Mouse (Mus musculus): Measurements from ENCODE around the gene Shc4. TPM values are rescaled to one million over a fixed set of nuclear protein-coding genes. Genes with fewer than 3 reads are reported as not detected.

The Shc4 gene
- 0.34 TPM for polyA plus RNA-seq (2012; fragmentation: generic; extraction: Trizol)
- long read RNA-seq, experiment 1, result 0 reads
- long read RNA-seq, experiment 2, full-length matches to known transcripts, result 1 of 2 reads
- long read RNA-seq, experiment 2, partial matches to known transcripts, result 0 of 2 reads
- long read RNA-seq, experiment 2, other reads (novel, unspliced or antisense), result 1 of 2 reads

- Histone ChIP-seq H3K36me3 (ENCODE audit: control insufficient read depth, insufficient read depth) (no peaks in the 10 kb centered on the region), H3K79me3 (ENCODE audit: low read depth) (no peaks in the 10 kb centered on the region), H3ac (ENCODE audit: control insufficient read depth, insufficient read length, low read depth) (peak within 1 kb of the TSS; percentile 76), H3K27me3 (ENCODE audit: control insufficient read depth, insufficient read depth, insufficient read length) (no peaks in the 10 kb centered on the region), H3K4me3 (ENCODE audit: insufficient read depth, poor library complexity, severe bottlenecking) (peak within 1 kb of the TSS; percentile 27), H3K79me2 (ENCODE audit: control insufficient read depth, insufficient read depth) (no peaks in the 10 kb centered on the region)
- no peak for TF ChIP-seq MAX (IDR thresholded peaks at IDR 0.05)
Observed at GRCm38 (mm10) chr2:125724086-125724430, at the start of gene Shc4. Shc4 (minus strand) TSS chr2:125724148.

- Histone ChIP-seq H3K79me3 (ENCODE audit: low read depth) (no peaks in the 10 kb centered on the region), H3K27me3 (ENCODE audit: control insufficient read depth, insufficient read depth, insufficient read length) (no peaks in the 10 kb centered on the region), H3ac (ENCODE audit: control insufficient read depth, insufficient read length, low read depth) (no peak overlapping the region), H3K4me3 (ENCODE audit: insufficient read depth, poor library complexity, severe bottlenecking) (no peak overlapping the region), H3K79me2 (ENCODE audit: control insufficient read depth, insufficient read depth) (peaks cover under 1% of the 10 kb centered on the region), H3K36me3 (ENCODE audit: control insufficient read depth, insufficient read depth) (peaks cover 49% of the 10 kb centered on the region)
- TF ChIP-seq MAX (IDR thresholded peaks at IDR 0.05), result no peak
- TF ChIP-seq CTCF (IDR thresholded peaks at IDR 0.05; ENCODE audit: control insufficient read depth, insufficient read depth, insufficient read length), result peak; percentile 57
Observed at GRCm38 (mm10) chr2:125765029-125765428, 41.1 kb upstream of the Shc4 start.

- TF ChIP-seq CTCF (IDR thresholded peaks at IDR 0.05; ENCODE audit: control insufficient read depth, insufficient read depth, insufficient read length) (no peak), CEBPB (IDR thresholded peaks at IDR 0.05; ENCODE audit: low read depth) (no peak), USF1 (IDR thresholded peaks at IDR 0.05; ENCODE audit: low read depth) (no peak), MYOG (IDR thresholded peaks at IDR 0.05; ENCODE audit: control insufficient read depth, extremely low read depth, insufficient read length) (no peak), MAX (IDR thresholded peaks at IDR 0.05) (no peak), FOSL1 (IDR thresholded peaks at IDR 0.05; ENCODE audit: insufficient read depth, low read length, poor library complexity, severe bottlenecking) (no peak)
- H3K36me3 ChIP-seq (ENCODE audit: control insufficient read depth, insufficient read depth), result peaks cover 54% of the 10 kb centered on the region
- no peaks in the 10 kb centered on the region for H3K27me3 ChIP-seq (ENCODE audit: control insufficient read depth, insufficient read depth, insufficient read length)
- no peaks in the 10 kb centered on the region for H3K79me2 ChIP-seq (ENCODE audit: control insufficient read depth, insufficient read depth)
- no peaks in the 10 kb centered on the region for H3K79me3 ChIP-seq (ENCODE audit: low read depth)
- H3ac ChIP-seq (ENCODE audit: control insufficient read depth, insufficient read length, low read depth), result no peak overlapping the region
- H3K4me3 ChIP-seq (ENCODE audit: insufficient read depth, poor library complexity, severe bottlenecking), result no peak overlapping the region
Observed at GRCm38 (mm10) chr2:125764531-125764930, 40.6 kb upstream of the Shc4 start.

- H3K4me3 ChIP-seq (ENCODE audit: insufficient read depth, poor library complexity, severe bottlenecking), result no peak overlapping the region
- H3K79me3 ChIP-seq (ENCODE audit: low read depth), result no peaks in the 10 kb centered on the region
- peaks cover 93% of the 10 kb centered on the region for H3K36me3 ChIP-seq (ENCODE audit: control insufficient read depth, insufficient read depth)
- H3ac ChIP-seq (ENCODE audit: control insufficient read depth, insufficient read length, low read depth), result no peak overlapping the region
- no peak for TF ChIP-seq MYOG (IDR thresholded peaks at IDR 0.05; ENCODE audit: control insufficient read depth, extremely low read depth, insufficient read length)
- TF ChIP-seq USF1 (IDR thresholded peaks at IDR 0.05; ENCODE audit: low read depth), result no peak
- no peak for TF ChIP-seq MAX (IDR thresholded peaks at IDR 0.05)
- no peak for TF ChIP-seq CTCF (IDR thresholded peaks at IDR 0.05; ENCODE audit: control insufficient read depth, insufficient read depth, insufficient read length)
- no peak for TF ChIP-seq CEBPB (IDR thresholded peaks at IDR 0.05; ENCODE audit: low read depth)
- TF ChIP-seq MYOD1 (IDR thresholded peaks at IDR 0.05; ENCODE audit: control insufficient read depth, insufficient read length, low read depth), result no peak
- no peak for TF ChIP-seq FOSL1 (IDR thresholded peaks at IDR 0.05; ENCODE audit: insufficient read depth, low read length, poor library complexity, severe bottlenecking)
- H3K79me2 ChIP-seq (ENCODE audit: control insufficient read depth, insufficient read depth), result no peaks in the 10 kb centered on the region
- H3K27me3 ChIP-seq (ENCODE audit: control insufficient read depth, insufficient read depth, insufficient read length), result no peaks in the 10 kb centered on the region
Observed at GRCm38 (mm10) chr2:125749330-125749729, 25.4 kb upstream of the Shc4 start.

GRCm38 (mm10) chr2:125739338-125739737 lies 15.4 kb upstream of the Shc4 start:
- Histone ChIP-seq H3K4me3 (ENCODE audit: insufficient read depth, poor library complexity, severe bottlenecking) (no peak overlapping the region), H3K36me3 (ENCODE audit: control insufficient read depth, insufficient read depth) (peaks cover 45% of the 10 kb centered on the region), H3ac (ENCODE audit: control insufficient read depth, insufficient read length, low read depth) (no peak overlapping the region), H3K79me2 (ENCODE audit: control insufficient read depth, insufficient read depth) (no peaks in the 10 kb centered on the region), H3K79me3 (ENCODE audit: low read depth) (no peaks in the 10 kb centered on the region), H3K27me3 (ENCODE audit: control insufficient read depth, insufficient read depth, insufficient read length) (no peaks in the 10 kb centered on the region)
- TF ChIP-seq MYOG (IDR thresholded peaks at IDR 0.05; ENCODE audit: control insufficient read depth, extremely low read depth, insufficient read length) (no peak), MYOD1 (IDR thresholded peaks at IDR 0.05; ENCODE audit: control insufficient read depth, insufficient read length, low read depth) (no peak), USF1 (IDR thresholded peaks at IDR 0.05; ENCODE audit: low read depth) (no peak), CTCF (IDR thresholded peaks at IDR 0.05; ENCODE audit: control insufficient read depth, insufficient read depth, insufficient read length) (no peak), MAX (IDR thresholded peaks at IDR 0.05) (no peak), CEBPB (IDR thresholded peaks at IDR 0.05; ENCODE audit: low read depth) (no peak), FOSL1 (IDR thresholded peaks at IDR 0.05; ENCODE audit: insufficient read depth, low read length, poor library complexity, severe bottlenecking) (no peak)

GRCm38 (mm10) chr2:125738718-125739117 lies 14.8 kb upstream of the Shc4 start:
- Histone ChIP-seq H3K79me2 (ENCODE audit: control insufficient read depth, insufficient read depth) (no peaks in the 10 kb centered on the region), H3ac (ENCODE audit: control insufficient read depth, insufficient read length, low read depth) (no peak overlapping the region), H3K27me3 (ENCODE audit: control insufficient read depth, insufficient read depth, insufficient read length) (no peaks in the 10 kb centered on the region), H3K36me3 (ENCODE audit: control insufficient read depth, insufficient read depth) (peaks cover 40% of the 10 kb centered on the region), H3K4me3 (ENCODE audit: insufficient read depth, poor library complexity, severe bottlenecking) (no peak overlapping the region), H3K79me3 (ENCODE audit: low read depth) (no peaks in the 10 kb centered on the region)
- TF ChIP-seq USF1 (IDR thresholded peaks at IDR 0.05; ENCODE audit: low read depth) (no peak), CEBPB (IDR thresholded peaks at IDR 0.05; ENCODE audit: low read depth) (no peak), MYOG (IDR thresholded peaks at IDR 0.05; ENCODE audit: control insufficient read depth, extremely low read depth, insufficient read length) (no peak), FOSL1 (IDR thresholded peaks at IDR 0.05; ENCODE audit: insufficient read depth, low read length, poor library complexity, severe bottlenecking) (no peak)
